Mouse (Mus musculus) common myeloid progenitor, adult 5-6 weeks (primary cell): Measurements from ENCODE around the gene Adh1. TPM values are rescaled to one million over a fixed set of nuclear protein-coding genes. Genes with fewer than 3 reads are reported as not detected.

Experiments
- ATAC-seq: replicated peaks from 2 replicates; pipeline ENCODE4 v1.8.0; 2016; ENCODE audit warnings: low read depth, mild to moderate bottlenecking, moderate TSS enrichment, inconsistent platforms; ENCODE audit not compliant: poor library complexity, severe bottlenecking
- total RNA-seq: library from RNA; stranded (forward); fragments of 200-1000, 187-1606 nt; gene quantifications from 2 replicates; pipeline ENCODE4 v1.2.3, GENCODE M21; 2017

Adh1 gene
- not detected in 2 replicates for total RNA-seq

GRCm38 (mm10) chr3:138260721-138261669 is at the start of gene Adh1:
Gene Adh1, plus strand, starts transcription at chr3:138260991.
- no peak for ATAC-seq

- no peak for ATAC-seq
Observed at GRCm38 (mm10) chr3:138212431-138212951, 48.3 kb upstream of the Adh1 start.

GRCm38 (mm10) chr3:138215395-138215989 is 45.3 kb upstream of the Adh1 start:
- no peak for ATAC-seq

GRCm38 (mm10) chr3:138216091-138216490 is 44.7 kb upstream of the Adh1 start:
- no peak for ATAC-seq

GRCm38 (mm10) chr3:138217631-138218264 is 43.0 kb upstream of the Adh1 start, which contains the start of gene Adh7:
Gene Adh7, plus strand, starts transcription at chr3:138217760.
- ATAC-seq = no peak

- ATAC-seq = no peak
Observed at GRCm38 (mm10) chr3:138221116-138221515, 39.7 kb upstream of the Adh1 start.

- ATAC-seq = no peak
Observed at GRCm38 (mm10) chr3:138222511-138222910, 38.3 kb upstream of the Adh1 start.

GRCm38 (mm10) chr3:138222952-138223351 is 37.8 kb upstream of the Adh1 start:
- ATAC-seq = peak; percentile 96

GRCm38 (mm10) chr3:138224363-138224954 is 36.3 kb upstream of the Adh1 start:
- no peak for ATAC-seq

- no peak for ATAC-seq
Observed at GRCm38 (mm10) chr3:138225331-138225730, 35.5 kb upstream of the Adh1 start.

- ATAC-seq = no peak
Observed at GRCm38 (mm10) chr3:138225853-138226252, 34.9 kb upstream of the Adh1 start.

- no peak for ATAC-seq
Observed at GRCm38 (mm10) chr3:138226476-138226875, 34.3 kb upstream of the Adh1 start.

GRCm38 (mm10) chr3:138227082-138227481 is 33.7 kb upstream of the Adh1 start:
- no peak for ATAC-seq

- no peak for ATAC-seq
Observed at GRCm38 (mm10) chr3:138227782-138228181, 33.0 kb upstream of the Adh1 start.

GRCm38 (mm10) chr3:138229448-138229847 is 31.3 kb upstream of the Adh1 start:
- ATAC-seq = no peak

- no peak for ATAC-seq
Observed at GRCm38 (mm10) chr3:138230266-138230665, 30.5 kb upstream of the Adh1 start.

GRCm38 (mm10) chr3:138231531-138231930 is 29.3 kb upstream of the Adh1 start:
- no peak for ATAC-seq

- no peak for ATAC-seq
Observed at GRCm38 (mm10) chr3:138236546-138237163, 24.1 kb upstream of the Adh1 start.

- ATAC-seq = no peak
Observed at GRCm38 (mm10) chr3:138238046-138238445, 22.7 kb upstream of the Adh1 start.

GRCm38 (mm10) chr3:138239461-138239860 is 21.3 kb upstream of the Adh1 start:
- ATAC-seq = no peak
